Mouse (Mus musculus): ENCODE results near the gene Zfp280b. TPM values are rescaled to one million over a fixed set of nuclear protein-coding genes. Genes with fewer than 3 reads are reported as not detected.
A peak's percentile ranks its signal among the peaks of the same experiment; 100 is the strongest.

Zfp280b gene
- polyA plus RNA-seq, 1 experiment from 2014 or later = 18.6 TPM

DNA sequence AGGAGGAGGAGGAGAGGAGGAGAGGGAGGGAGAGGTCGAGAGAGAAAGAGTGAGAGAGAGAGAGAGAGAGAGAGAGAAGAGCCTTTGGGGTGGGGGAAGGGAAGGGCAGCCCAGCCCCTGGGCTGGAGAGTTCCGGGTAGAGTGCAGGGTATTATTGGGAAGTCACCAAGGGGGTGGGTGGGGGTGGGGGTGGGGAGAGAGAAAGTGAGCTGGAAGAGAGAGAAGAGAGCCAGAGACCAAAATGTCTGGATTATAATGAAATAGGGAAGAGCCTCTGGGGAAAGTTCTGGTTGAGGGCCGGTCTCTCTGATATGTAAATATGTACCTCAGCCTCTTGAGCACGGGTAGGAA, 4.5 kb upstream of the Zfp280b start:
- no peaks in the 10 kb centered on the region for H3K27me3 ChIP-seq (ENCODE audit: control insufficient read depth, insufficient read depth, low read depth, low read length)
- no peaks in the 10 kb centered on the region; the same call in 1 of the 2 replicates for H3K9me3 ChIP-seq (ENCODE audit: control insufficient read depth, low read length)
- no peak overlapping the region for H3K4me2 ChIP-seq (ENCODE audit: low read depth, low read length)
- WGBS = 9% methylated on average over 3 of the region's 4 CpGs
- peaks cover 6% of the 10 kb centered on the region; the same call in 1 of the 2 replicates for H3K4me1 ChIP-seq (replicated peaks; ENCODE audit: control insufficient read depth, insufficient read depth, low read length)
- no peak overlapping the region for H3K27ac ChIP-seq (ENCODE audit: low read length)
- no peak overlapping the region for H3K4me3 ChIP-seq (ENCODE audit: low read length)
- no peak for ATAC-seq (ENCODE audit: low read depth)
- H3K9ac ChIP-seq (ENCODE audit: low read length) = no peak overlapping the region
- H3K36me3 ChIP-seq (ENCODE audit: control insufficient read depth, insufficient read depth, low read length) = no peaks in the 10 kb centered on the region

DNA sequence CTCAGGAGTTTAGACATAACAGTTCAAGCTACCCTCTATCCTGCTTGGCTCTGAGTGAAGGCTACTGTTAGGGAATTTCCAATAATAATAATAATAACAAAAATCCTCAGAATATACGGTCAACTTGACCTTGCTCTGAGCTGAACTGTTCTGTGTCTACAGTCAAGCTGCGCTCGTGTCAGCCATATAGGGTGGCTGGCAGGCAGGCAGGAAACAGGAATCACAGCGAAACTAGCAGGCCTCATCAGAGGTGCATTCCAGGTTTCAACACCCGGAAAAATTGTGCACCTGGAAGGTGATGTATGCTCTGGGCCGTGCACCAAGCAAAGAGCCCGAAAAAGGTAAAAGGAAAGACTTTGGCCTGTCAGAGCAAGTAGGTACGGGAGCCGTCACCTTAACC, 4.1 kb upstream of the Zfp280b start:
- Histone ChIP-seq H3K4me1 (replicated peaks; ENCODE audit: control insufficient read depth, insufficient read depth, low read length) (peaks cover 8% of the 10 kb centered on the region), H3K27me3 (ENCODE audit: control insufficient read depth, insufficient read depth, low read depth, low read length) (no peaks in the 10 kb centered on the region), H3K9me3 (ENCODE audit: control insufficient read depth, low read length) (no peaks in the 10 kb centered on the region; the same call in 1 of the 2 replicates), H3K36me3 (ENCODE audit: control insufficient read depth, insufficient read depth, low read length) (no peaks in the 10 kb centered on the region), H3K27ac (ENCODE audit: low read length) (peak overlapping the region; percentile 40), H3K4me3 (ENCODE audit: low read length) (no peak overlapping the region), H3K4me2 (ENCODE audit: low read depth, low read length) (no peak overlapping the region), H3K9ac (ENCODE audit: low read length) (no peak overlapping the region)
- no peak for ATAC-seq (ENCODE audit: low read depth)
- 55% methylated on average over 9 of the region's 9 CpGs for WGBS

DNA sequence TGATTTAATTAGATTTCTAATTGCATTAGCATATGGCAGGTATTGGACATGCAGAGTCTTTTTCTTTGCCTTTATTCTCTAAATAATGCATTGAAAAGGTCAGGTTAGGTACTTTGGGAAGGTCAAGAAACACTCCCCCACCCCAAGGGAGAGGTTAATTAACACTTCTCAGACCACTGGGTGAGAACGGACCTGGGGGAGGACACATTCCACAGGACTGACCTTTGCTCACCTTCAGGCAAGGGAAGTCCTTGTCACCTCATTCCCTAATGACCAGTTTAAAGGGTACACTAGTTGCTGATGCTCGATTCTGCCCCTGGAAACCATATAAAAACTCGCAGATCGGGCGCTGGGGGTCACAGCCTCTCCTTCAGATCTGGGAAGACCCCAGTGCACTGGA, 3.2 kb upstream of the Zfp280b start:
- peaks cover 12% of the 10 kb centered on the region for H3K4me1 ChIP-seq (replicated peaks; ENCODE audit: control insufficient read depth, insufficient read depth, low read length)
- WGBS = 70% methylated on average over 5 of the region's 5 CpGs
- no peak overlapping the region for H3K27ac ChIP-seq (ENCODE audit: low read length)

DNA sequence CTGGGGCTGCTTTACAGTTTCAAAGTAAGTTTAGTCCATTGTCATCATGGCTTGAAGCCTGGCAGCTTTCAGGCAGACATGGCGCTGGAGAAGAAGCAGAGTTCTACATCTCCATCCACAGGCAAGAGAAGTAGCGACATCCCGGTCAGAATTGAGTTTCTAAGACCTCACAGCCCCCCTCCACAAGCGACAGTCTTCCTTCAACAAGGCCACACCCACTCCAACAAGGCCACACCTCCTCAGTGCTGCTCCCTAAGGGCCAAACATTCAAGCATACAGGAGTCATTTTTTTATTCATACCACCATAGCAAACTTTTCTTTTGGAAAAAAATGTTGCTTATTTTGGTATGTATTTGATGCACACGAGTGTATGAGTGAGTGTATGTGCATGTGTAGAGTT, 2.0 kb upstream of the Zfp280b start:
- H3K9me3 ChIP-seq (ENCODE audit: control insufficient read depth, low read length) = no peaks in the 10 kb centered on the region
- 0 out of 2 replicates have a peak, but pooled peaks cover 4% of the 10 kb centered on the region for H3K36me3 ChIP-seq (ENCODE audit: control insufficient read depth, insufficient read depth, low read length)
- no peak overlapping the region for H3K4me3 ChIP-seq (ENCODE audit: low read length)
- no peaks in the 10 kb centered on the region for H3K27me3 ChIP-seq (ENCODE audit: control insufficient read depth, insufficient read depth, low read depth, low read length)
- 69% methylated on average over 5 of the region's 5 CpGs for WGBS
- H3K9ac ChIP-seq (ENCODE audit: low read length) = no peak overlapping the region
- H3K4me1 ChIP-seq (replicated peaks; ENCODE audit: control insufficient read depth, insufficient read depth, low read length) = peaks cover 12% of the 10 kb centered on the region
- no peak for ATAC-seq (ENCODE audit: low read depth)
- no peak overlapping the region for H3K27ac ChIP-seq (ENCODE audit: low read length)
- no peak overlapping the region for H3K4me2 ChIP-seq (ENCODE audit: low read depth, low read length)

More for the DNA sequence above, 3.2 kb upstream of the Zfp280b start:
- Histone ChIP-seq H3K9me3 (ENCODE audit: control insufficient read depth, low read length) (no peaks in the 10 kb centered on the region; the same call in 1 of the 2 replicates), H3K4me3 (ENCODE audit: low read length) (no peak overlapping the region), H3K27me3 (ENCODE audit: control insufficient read depth, insufficient read depth, low read depth, low read length) (no peaks in the 10 kb centered on the region), H3K36me3 (ENCODE audit: control insufficient read depth, insufficient read depth, low read length) (no peaks in the 10 kb centered on the region), H3K9ac (ENCODE audit: low read length) (no peak overlapping the region), H3K4me2 (ENCODE audit: low read depth, low read length) (no peak overlapping the region)
- ATAC-seq (ENCODE audit: low read depth) = no peak

DNA sequence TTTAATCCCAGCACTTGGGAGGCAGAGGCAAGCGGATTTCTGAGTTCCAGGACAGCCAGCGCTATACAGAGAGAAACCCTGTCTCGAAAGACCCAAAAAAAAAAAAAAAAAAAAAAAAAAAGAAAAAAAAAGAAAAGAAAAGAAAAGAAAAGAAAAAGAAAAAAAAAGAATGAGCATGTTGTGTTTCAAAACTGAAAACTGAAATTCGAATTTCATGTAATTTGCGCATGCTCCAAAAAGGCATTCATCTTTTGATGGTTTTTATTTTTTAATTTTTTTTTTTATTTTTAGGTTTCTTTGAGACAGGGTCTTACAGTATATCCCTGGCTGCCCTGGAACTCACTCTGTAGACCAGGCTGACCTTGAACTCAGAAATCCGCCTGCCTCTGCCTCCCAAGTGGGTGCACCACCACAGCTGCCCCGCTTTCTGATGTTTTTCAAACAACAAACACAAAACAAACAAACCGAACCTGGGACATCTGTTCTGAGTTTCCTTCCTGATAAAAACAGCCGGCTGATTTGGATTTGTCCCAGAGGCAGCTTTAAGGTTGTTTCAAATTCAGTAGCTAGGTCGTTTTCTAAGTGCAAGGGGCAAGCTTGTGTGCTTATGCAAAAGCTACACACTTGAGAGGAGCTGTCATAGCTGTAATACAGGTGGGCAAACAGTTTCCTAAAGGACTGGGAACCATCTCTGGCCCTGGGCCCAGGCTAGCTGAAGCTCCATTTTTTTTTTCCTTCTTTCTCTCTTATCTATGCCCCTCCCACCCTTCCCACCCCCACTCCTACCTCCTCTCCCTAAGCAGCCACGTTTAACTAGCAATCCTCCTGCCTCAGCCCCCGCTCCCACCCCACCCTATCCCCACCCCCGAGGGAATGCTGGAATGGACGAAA, 694 bp upstream of the Zfp280b start:
- WGBS = 44% methylated on average over 14 of the region's 14 CpGs
- Histone ChIP-seq H3K27me3 (ENCODE audit: control insufficient read depth, insufficient read depth, low read depth, low read length) (no peaks in the 10 kb centered on the region), H3K4me3 (ENCODE audit: low read length) (peak overlapping the region; percentile 85), H3K27ac (ENCODE audit: low read length) (peak overlapping the region; percentile 81), H3K36me3 (ENCODE audit: control insufficient read depth, insufficient read depth, low read length) (0 out of 2 replicates have a peak, but pooled peaks cover 4% of the 10 kb centered on the region), H3K9ac (ENCODE audit: low read length) (peak overlapping the region; percentile 93), H3K4me1 (replicated peaks; ENCODE audit: control insufficient read depth, insufficient read depth, low read length) (peaks cover 12% of the 10 kb centered on the region), H3K9me3 (ENCODE audit: control insufficient read depth, low read length) (no peaks in the 10 kb centered on the region), H3K4me2 (ENCODE audit: low read depth, low read length) (peak overlapping the region; percentile 66)
- peak; percentile 55 for ATAC-seq (ENCODE audit: low read depth)

GRCm38 (mm10) chr10:76033119-76033455, 637 bp downstream of the Zfp280b start:
- no peak; the same call in none of the 2 replicates for ATAC-seq (ENCODE audit: low read depth)
- peak overlapping the region; percentile 81 for H3K27ac ChIP-seq (ENCODE audit: low read length)
- 9% methylated on average over 7 of the region's 7 CpGs for WGBS

GRCm38 (mm10) chr10:76034001-76034600, 1.7 kb downstream of the Zfp280b start:
- Histone ChIP-seq H3K9me3 (ENCODE audit: control insufficient read depth, low read length) (no peaks in the 10 kb centered on the region), H3K27ac (ENCODE audit: low read length) (no peak overlapping the region), H3K27me3 (ENCODE audit: control insufficient read depth, insufficient read depth, low read depth, low read length) (no peaks in the 10 kb centered on the region), H3K9ac (ENCODE audit: low read length) (no peak overlapping the region), H3K36me3 (ENCODE audit: control insufficient read depth, insufficient read depth, low read length) (peaks cover 19% of the 10 kb centered on the region), H3K4me1 (replicated peaks; ENCODE audit: control insufficient read depth, insufficient read depth, low read length) (peaks cover 7% of the 10 kb centered on the region), H3K4me3 (ENCODE audit: low read length) (no peak overlapping the region), H3K4me2 (ENCODE audit: low read depth, low read length) (0 out of 2 replicates have a peak overlapping the region, but pooled peaks have one; percentile 66)
- 93% methylated on average over 8 of the region's 8 CpGs for WGBS
- ATAC-seq (ENCODE audit: low read depth) = no peak

More at GRCm38 (mm10) chr10:76033119-76033455, 637 bp downstream of the Zfp280b start:
- H3K27me3 ChIP-seq (ENCODE audit: control insufficient read depth, insufficient read depth, low read depth, low read length) = no peaks in the 10 kb centered on the region
- H3K4me2 ChIP-seq (ENCODE audit: low read depth, low read length) = peak overlapping the region; percentile 66
- H3K9me3 ChIP-seq (ENCODE audit: control insufficient read depth, low read length) = no peaks in the 10 kb centered on the region
- H3K36me3 ChIP-seq (ENCODE audit: control insufficient read depth, insufficient read depth, low read length) = peaks cover 9% of the 10 kb centered on the region
- peak overlapping the region; percentile 93 for H3K9ac ChIP-seq (ENCODE audit: low read length)
- peaks cover 7% of the 10 kb centered on the region for H3K4me1 ChIP-seq (replicated peaks; ENCODE audit: control insufficient read depth, insufficient read depth, low read length)
- peak overlapping the region; percentile 85 for H3K4me3 ChIP-seq (ENCODE audit: low read length)

- Histone ChIP-seq H3K27ac (ENCODE audit: low read length) (no peak overlapping the region), H3K4me2 (ENCODE audit: low read depth, low read length) (no peak overlapping the region), H3K9me3 (ENCODE audit: control insufficient read depth, low read length) (no peaks in the 10 kb centered on the region), H3K4me1 (replicated peaks; ENCODE audit: control insufficient read depth, insufficient read depth, low read length) (peaks cover 7% of the 10 kb centered on the region), H3K9ac (ENCODE audit: low read length) (no peak overlapping the region), H3K36me3 (ENCODE audit: control insufficient read depth, insufficient read depth, low read length) (peaks cover 31% of the 10 kb centered on the region), H3K27me3 (ENCODE audit: control insufficient read depth, insufficient read depth, low read depth, low read length) (no peaks in the 10 kb centered on the region), H3K4me3 (ENCODE audit: low read length) (no peak overlapping the region)
- no peak for ATAC-seq (ENCODE audit: low read depth)
Observed at GRCm38 (mm10) chr10:76035277-76035676, 2.8 kb downstream of the Zfp280b start.

- 93% methylated on average over 5 of the region's 5 CpGs for WGBS
Observed at GRCm38 (mm10) chr10:76036962-76037361, 4.5 kb downstream of the Zfp280b start.

More at GRCm38 (mm10) chr10:76036962-76037361, 4.5 kb downstream of the Zfp280b start:
- ATAC-seq (ENCODE audit: low read depth) = no peak
- H3K27ac ChIP-seq (ENCODE audit: low read length) = no peak overlapping the region
- no peak overlapping the region for H3K9ac ChIP-seq (ENCODE audit: low read length)
- H3K27me3 ChIP-seq (ENCODE audit: control insufficient read depth, insufficient read depth, low read depth, low read length) = no peaks in the 10 kb centered on the region
- no peak overlapping the region for H3K4me3 ChIP-seq (ENCODE audit: low read length)
- peaks cover 6% of the 10 kb centered on the region for H3K4me1 ChIP-seq (replicated peaks; ENCODE audit: control insufficient read depth, insufficient read depth, low read length)
- peaks cover 41% of the 10 kb centered on the region for H3K36me3 ChIP-seq (ENCODE audit: control insufficient read depth, insufficient read depth, low read length)
- H3K4me2 ChIP-seq (ENCODE audit: low read depth, low read length) = no peak overlapping the region
- no peaks in the 10 kb centered on the region for H3K9me3 ChIP-seq (ENCODE audit: control insufficient read depth, low read length)
